Mouse (Mus musculus) forebrain, embryonic 16.5 days (tissue): ENCODE results near the gene Uggt2. TPM values are rescaled to one million over a fixed set of nuclear protein-coding genes. Genes with fewer than 3 reads are reported as not detected.

Experiments
- ATAC-seq: fragments of 200-750 bp; cut with Nextera tagmentation; 2 replicates; pipeline ENCODE4 v1.8.0; 2017; ENCODE audit warnings: mild to moderate bottlenecking, moderate library complexity
- H3K27ac ChIP-seq: fragments of 300-500 bp; sonication (generic); 2 replicates; pipeline ENCODE4 v1.5.1; 2014; ENCODE audit warnings: low read length, control low read depth
- H3K27me3 ChIP-seq: fragments of 300-500 bp; sonication (generic); replicated peaks from 2 replicates; pipeline ENCODE4 v1.6.1; 2014; ENCODE audit warnings: low read length; ENCODE audit not compliant: control insufficient read depth, insufficient read depth
- H3K36me3 ChIP-seq: fragments of 300-500 bp; sonication (generic); 2 replicates; pipeline ENCODE4 v1.6.1; 2014; ENCODE audit not compliant: control insufficient read depth, insufficient read depth
- H3K4me1 ChIP-seq: fragments of 300-500 bp; sonication (generic); replicated peaks from 2 replicates; pipeline ENCODE4 v1.6.1; 2014; ENCODE audit warnings: low read length; ENCODE audit not compliant: control insufficient read depth, insufficient read depth
- H3K4me2 ChIP-seq: fragments of 300-500 bp; sonication (generic); 2 replicates; pipeline ENCODE4 v1.6.1; 2014; ENCODE audit warnings: mild to moderate bottlenecking, low read length, control low read depth
- H3K4me3 ChIP-seq: fragments of 300-500 bp; sonication (generic); replicated peaks from 2 replicates; pipeline ENCODE4 v1.5.1; 2014; ENCODE audit warnings: mild to moderate bottlenecking, low read length, control low read depth
- H3K9ac ChIP-seq: fragments of 300-500 bp; sonication (generic); replicated peaks from 2 replicates; pipeline ENCODE4 v1.6.1; 2014; ENCODE audit warnings: low read depth, low read length, control low read depth
- H3K9me3 ChIP-seq: fragments of 300-500 bp; sonication (generic); 2 replicates; pipeline ENCODE4 v1.6.1; 2016; ENCODE audit warnings: low read length; ENCODE audit not compliant: control insufficient read depth
- WGBS: fragments of 180-500 bp; shearing (Covaris S2); extraction: QIAGEN DNeasy Blood & Tissue Kit; methylation state at CpG from one replicate; pipeline ENCODE4 v1.1.7; 2014; 5-methylcytosine and 5-hydroxymethylcytosine counted together
- polyA plus RNA-seq: library from polyadenylated mRNA; unstranded; fragments of >200 nt; fragmentation: Nextera tagmentation; extraction: Ambion mirVana; gene quantifications from 2 replicates; pipeline ENCODE4 v1.2.1, GENCODE M21; 2015

The Uggt2 gene
- polyA plus RNA-seq, 1 experiment from 2014 or later: 15.9 TPM

- WGBS: 78% methylated on average over 6 of the region's 6 CpGs
- H3K36me3 ChIP-seq: no peaks in the 10 kb centered on the region
- H3K27me3 ChIP-seq: no peaks in the 10 kb centered on the region
- H3K4me1 ChIP-seq: no peaks in the 10 kb centered on the region
- no peak overlapping the region for H3K4me2 ChIP-seq
- no peaks in the 10 kb centered on the region for H3K9me3 ChIP-seq
- ATAC-seq: no peak
- H3K4me3 ChIP-seq: no peak overlapping the region
- no peak overlapping the region for H3K9ac ChIP-seq
- H3K27ac ChIP-seq: no peak overlapping the region
Measured at GRCm38 (mm10) chr14:119112558-119112957, 13.3 kb upstream of the Uggt2 start.

- Histone ChIP-seq H3K27ac (no peak overlapping the region), H3K36me3 (no peaks in the 10 kb centered on the region), H3K9me3 (no peaks in the 10 kb centered on the region), H3K4me3 (no peak overlapping the region), H3K4me1 (no peaks in the 10 kb centered on the region), H3K4me2 (no peak overlapping the region), H3K9ac (no peak overlapping the region), H3K27me3 (no peaks in the 10 kb centered on the region)
- WGBS: 85% methylated on average over 3 of the region's 3 CpGs
- ATAC-seq: no peak
Measured at GRCm38 (mm10) chr14:119109776-119110218, 10.6 kb upstream of the Uggt2 start.

GRCm38 (mm10) chr14:119108776-119109301 is 9.6 kb upstream of the Uggt2 start:
- no peaks in the 10 kb centered on the region for H3K9me3 ChIP-seq

GRCm38 (mm10) chr14:119107591-119107990 is 8.4 kb upstream of the Uggt2 start:
- Histone ChIP-seq H3K27me3 (no peaks in the 10 kb centered on the region), H3K4me1 (no peaks in the 10 kb centered on the region), H3K9ac (no peak overlapping the region), H3K9me3 (no peaks in the 10 kb centered on the region), H3K4me3 (no peak overlapping the region), H3K4me2 (no peak overlapping the region), H3K36me3 (no peaks in the 10 kb centered on the region), H3K27ac (no peak overlapping the region)
- WGBS: 77% methylated on average over 8 of the region's 8 CpGs
- no peak for ATAC-seq

More at GRCm38 (mm10) chr14:119108776-119109301, 9.6 kb upstream of the Uggt2 start:
- Histone ChIP-seq H3K36me3 (no peaks in the 10 kb centered on the region), H3K9ac (no peak overlapping the region), H3K27ac (no peak overlapping the region), H3K4me3 (no peak overlapping the region), H3K27me3 (no peaks in the 10 kb centered on the region), H3K4me2 (no peak overlapping the region), H3K4me1 (no peaks in the 10 kb centered on the region)
- 50% methylated on average over 7 of the region's 7 CpGs for WGBS
- ATAC-seq: no peak

GRCm38 (mm10) chr14:119099570-119099891 is 301 bp upstream of the Uggt2 start:
- Histone ChIP-seq H3K27ac (peak overlapping the region; percentile 72), H3K36me3 (no peaks in the 10 kb centered on the region), H3K4me2 (peak overlapping the region; percentile 93), H3K4me1 (peaks cover 10% of the 10 kb centered on the region), H3K9me3 (no peaks in the 10 kb centered on the region), H3K9ac (peak overlapping the region; percentile 98), H3K4me3 (peak overlapping the region; percentile 81), H3K27me3 (no peaks in the 10 kb centered on the region)
- WGBS: 1% methylated on average over 13 of the region's 13 CpGs
- ATAC-seq: peak; percentile 70; the same call in 1 of the 2 replicates

GRCm38 (mm10) chr14:119061811-119062210 is 37.4 kb downstream of the Uggt2 start:
- Histone ChIP-seq H3K4me1 (no peaks in the 10 kb centered on the region), H3K27me3 (no peaks in the 10 kb centered on the region), H3K9me3 (no peaks in the 10 kb centered on the region), H3K4me2 (no peak overlapping the region), H3K27ac (no peak overlapping the region), H3K9ac (no peak overlapping the region), H3K4me3 (no peak overlapping the region), H3K36me3 (no peaks in the 10 kb centered on the region)
- WGBS: 79% methylated on average over 1 of the region's 1 CpGs
- ATAC-seq: no peak

- Histone ChIP-seq H3K4me3 (no peak overlapping the region), H3K27ac (no peak overlapping the region), H3K9ac (no peak overlapping the region), H3K9me3 (no peaks in the 10 kb centered on the region), H3K27me3 (no peaks in the 10 kb centered on the region), H3K4me2 (no peak overlapping the region), H3K36me3 (no peaks in the 10 kb centered on the region), H3K4me1 (no peaks in the 10 kb centered on the region)
- ATAC-seq: no peak
- 88% methylated on average over 2 of the region's 2 CpGs for WGBS
Measured at GRCm38 (mm10) chr14:119060682-119061081, 38.5 kb downstream of the Uggt2 start.

- H3K27ac ChIP-seq: no peak overlapping the region
- no peak for ATAC-seq
- no peaks in the 10 kb centered on the region for H3K9me3 ChIP-seq
- no peaks in the 10 kb centered on the region for H3K4me1 ChIP-seq
- WGBS: 92% methylated on average over 4 of the region's 4 CpGs
- no peak overlapping the region for H3K9ac ChIP-seq
- no peak overlapping the region for H3K4me3 ChIP-seq
- no peaks in the 10 kb centered on the region for H3K27me3 ChIP-seq
- no peak overlapping the region for H3K4me2 ChIP-seq
- peaks cover 5% of the 10 kb centered on the region; the same call in 1 of the 2 replicates for H3K36me3 ChIP-seq
Measured at GRCm38 (mm10) chr14:119057014-119057413, 42.2 kb downstream of the Uggt2 start.

- H3K4me1 ChIP-seq: no peaks in the 10 kb centered on the region
- 13% methylated on average over 1 of the region's 1 CpGs for WGBS
- no peak overlapping the region for H3K4me3 ChIP-seq
- no peak overlapping the region for H3K4me2 ChIP-seq
- H3K36me3 ChIP-seq: peaks cover 5% of the 10 kb centered on the region; the same call in 1 of the 2 replicates
- H3K9me3 ChIP-seq: no peaks in the 10 kb centered on the region
- no peak for ATAC-seq
- H3K27ac ChIP-seq: no peak overlapping the region
- H3K27me3 ChIP-seq: no peaks in the 10 kb centered on the region
- H3K9ac ChIP-seq: no peak overlapping the region
Measured at GRCm38 (mm10) chr14:119052969-119053368, 46.3 kb downstream of the Uggt2 start.

GRCm38 (mm10) chr14:119052361-119052760 is 46.9 kb downstream of the Uggt2 start:
- no peak overlapping the region for H3K4me2 ChIP-seq

More at GRCm38 (mm10) chr14:119052361-119052760, 46.9 kb downstream of the Uggt2 start:
- Histone ChIP-seq H3K4me3 (no peak overlapping the region), H3K27ac (no peak overlapping the region), H3K4me1 (no peaks in the 10 kb centered on the region), H3K36me3 (peaks cover 5% of the 10 kb centered on the region; the same call in 1 of the 2 replicates), H3K9ac (no peak overlapping the region), H3K9me3 (no peaks in the 10 kb centered on the region), H3K27me3 (no peaks in the 10 kb centered on the region)
- WGBS: 91% methylated on average over 3 of the region's 3 CpGs
- no peak for ATAC-seq
